Mouse (Mus musculus) midbrain, embryonic 12.5 days (tissue): ENCODE data around the gene Cyp2d12. TPM values are rescaled to one million over a fixed set of nuclear protein-coding genes. Genes with fewer than 3 reads are reported as not detected.
"Not testable (repeated sequence)": the region's sequence is repeated elsewhere in the genome, so short reads cannot be mapped to it uniquely, and the experiment has no call there.

Source experiments
- ATAC-seq: fragments of 200-750 bp; cut with Nextera tagmentation; 2 replicates; pipeline ENCODE4 v1.8.0; 2017; ENCODE audit warnings: low read depth, moderate TSS enrichment, moderate library complexity; ENCODE audit not compliant: low FRiP score
- H3K27ac ChIP-seq: fragments of 300-500 bp; sonication (generic); replicated peaks from 2 replicates; pipeline ENCODE4 v1.5.1; 2016; ENCODE audit warnings: mild to moderate bottlenecking
- H3K27me3 ChIP-seq: fragments of 300-500 bp; sonication (generic); 2 replicates; pipeline ENCODE4 v1.6.1; 2016; ENCODE audit warnings: mild to moderate bottlenecking
- H3K36me3 ChIP-seq: fragments of 300-500 bp; sonication (generic); 2 replicates; pipeline ENCODE4 v1.6.1; 2016
- H3K4me1 ChIP-seq: fragments of 300-500 bp; sonication (generic); 2 replicates; pipeline ENCODE4 v1.6.1; 2016
- H3K4me2 ChIP-seq: fragments of 300-500 bp; sonication (generic); replicated peaks from 2 replicates; pipeline ENCODE4 v1.6.1; 2016; ENCODE audit warnings: mild to moderate bottlenecking, moderate library complexity
- H3K4me3 ChIP-seq: fragments of 300-500 bp; sonication (generic); 2 replicates; pipeline ENCODE4 v1.5.1; 2016; ENCODE audit warnings: mild to moderate bottlenecking
- H3K9ac ChIP-seq: fragments of 300-500 bp; sonication (generic); replicated peaks from 2 replicates; pipeline ENCODE4 v1.6.1; 2016; ENCODE audit warnings: mild to moderate bottlenecking, moderate library complexity
- H3K9me3 ChIP-seq: fragments of 300-500 bp; sonication (generic); 2 replicates; pipeline ENCODE4 v1.6.1; 2016; ENCODE audit warnings: mild to moderate bottlenecking
- WGBS: fragments of 180-500 bp; shearing (Covaris S2); methylation state at CpG from one replicate; pipeline ENCODE4 v1.1.7; 2016; 5-methylcytosine and 5-hydroxymethylcytosine counted together
- polyA plus RNA-seq: library from polyadenylated mRNA; unstranded; fragments of >200 nt; fragmentation: Nextera tagmentation; extraction: Ambion mirVana; gene quantifications from 2 replicates; pipeline ENCODE4 v1.2.1, GENCODE M21; 2016

The Cyp2d12 gene
- polyA plus RNA-seq, result not detected in 2 replicates

DNA sequence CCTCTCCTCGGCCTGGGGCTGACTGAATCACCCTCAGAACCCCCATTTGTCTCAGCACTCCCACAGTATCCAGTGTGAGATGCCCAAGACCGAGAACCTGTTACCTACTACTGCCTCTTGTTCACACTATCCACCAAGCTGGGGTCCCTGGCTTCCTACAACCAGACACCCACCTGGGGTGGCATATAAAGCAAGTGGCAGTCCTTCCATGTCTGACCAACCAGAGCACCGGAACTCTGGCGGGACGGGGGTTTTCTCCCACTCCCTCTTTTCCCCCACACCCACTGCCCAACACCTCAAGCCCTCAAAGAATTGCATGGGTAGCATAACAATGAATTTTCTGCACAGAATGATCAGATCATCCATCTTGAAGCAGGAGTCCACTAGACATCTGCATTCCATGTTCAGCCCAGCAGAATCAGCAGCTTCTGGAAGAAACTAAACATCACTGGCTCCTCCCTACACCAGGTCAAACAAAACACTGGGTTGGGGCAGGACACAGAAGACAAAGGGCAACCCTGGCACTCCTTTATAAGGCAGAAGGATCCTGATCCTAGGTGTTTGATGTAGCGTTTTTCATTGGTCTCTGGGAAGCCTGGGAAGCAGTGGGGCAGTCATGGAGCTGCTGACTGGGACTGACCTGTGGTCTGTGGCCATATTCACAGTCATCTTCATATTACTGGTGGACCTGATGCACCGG, at the start of gene Cyp2d12:
TSS of gene Cyp2d12 (plus strand) at position 542 of the 700 bp plus-strand sequence.
- H3K9ac ChIP-seq, result no peak within 1 kb of the TSS
- WGBS, result 79% methylated on average over 7 of the region's 7 CpGs
- H3K4me1 ChIP-seq, result no peaks in the 10 kb centered on the region
- H3K27me3 ChIP-seq, result no peaks in the 10 kb centered on the region
- no peaks in the 10 kb centered on the region for H3K36me3 ChIP-seq
- no peak within 1 kb of the TSS for H3K27ac ChIP-seq
- peaks cover 12% of the 10 kb centered on the region for H3K9me3 ChIP-seq
- no peak within 1 kb of the TSS for H3K4me2 ChIP-seq
- no peak for ATAC-seq
- no peak within 1 kb of the TSS for H3K4me3 ChIP-seq

DNA sequence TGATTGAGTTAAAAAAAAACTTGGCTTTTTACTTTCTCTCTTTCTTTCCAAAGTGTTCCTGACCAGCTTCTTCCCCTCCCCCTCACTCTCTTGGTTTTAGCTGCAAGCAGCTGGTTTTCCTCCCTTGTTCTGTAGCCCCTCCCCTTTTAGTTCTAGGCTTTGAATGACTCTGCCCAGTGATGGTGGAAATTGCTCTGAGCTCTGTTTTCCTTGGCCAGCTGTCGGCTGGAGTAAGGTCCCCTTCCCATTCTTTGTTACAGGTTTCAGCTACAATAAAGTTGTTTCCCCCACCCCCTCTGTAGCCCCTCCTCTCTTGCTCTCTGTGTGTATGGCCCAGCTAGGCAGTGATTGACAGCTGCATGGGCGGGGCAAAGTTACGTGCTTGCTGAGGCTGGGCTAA, 47.9 kb upstream of the Cyp2d12 start:
- H3K27ac ChIP-seq, result no peak overlapping the region
- 61% methylated on average over 3 of the region's 3 CpGs for WGBS
- H3K36me3 ChIP-seq, result no peaks in the 10 kb centered on the region
- no peak overlapping the region for H3K4me3 ChIP-seq
- no peak overlapping the region for H3K4me2 ChIP-seq
- H3K4me1 ChIP-seq, result no peaks in the 10 kb centered on the region
- 0 out of 2 replicates have a peak, but pooled peaks cover 5% of the 10 kb centered on the region for H3K9me3 ChIP-seq
- ATAC-seq, result no peak
- no peak overlapping the region for H3K9ac ChIP-seq
- H3K27me3 ChIP-seq, result no peaks in the 10 kb centered on the region

DNA sequence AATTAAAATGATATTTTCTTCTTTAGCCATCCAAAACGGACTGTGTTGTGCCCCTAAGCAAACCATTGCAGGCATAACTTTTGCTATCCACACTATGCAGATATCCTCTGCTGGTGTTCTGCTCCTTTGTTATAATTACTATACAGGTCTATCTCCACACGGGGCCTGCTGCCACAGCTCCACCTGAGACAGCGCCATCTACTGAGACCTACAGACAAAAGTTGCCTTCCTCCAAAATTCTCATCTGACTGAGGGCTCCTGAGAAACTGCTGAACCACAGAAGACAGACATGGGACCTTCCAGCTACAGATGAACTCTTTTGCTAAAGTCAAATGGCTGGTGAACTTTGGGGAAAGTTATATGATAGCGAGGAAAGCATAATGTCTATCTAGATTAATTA, 47.1 kb upstream of the Cyp2d12 start:
- not testable (repeated sequence) for H3K9me3 ChIP-seq

DNA sequence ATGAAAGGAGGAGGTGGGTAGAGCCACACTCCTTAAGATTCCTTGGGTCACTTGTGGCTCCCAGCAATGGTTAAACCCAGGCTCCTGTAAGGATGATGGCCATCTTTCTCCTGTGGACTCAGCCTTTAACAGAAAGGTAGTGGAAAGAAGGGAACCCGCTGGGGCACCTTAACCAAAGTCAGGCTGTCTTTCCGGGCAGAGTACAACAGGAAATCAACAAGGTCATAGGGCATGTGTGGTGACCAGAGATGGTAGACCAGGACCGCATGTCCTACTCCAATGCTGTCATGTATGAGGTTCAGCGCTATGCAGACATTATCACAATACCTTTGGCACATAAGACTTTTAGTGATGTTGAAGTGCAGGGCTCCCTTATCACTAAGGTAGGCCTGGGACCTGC, 45.4 kb upstream of the Cyp2d12 start:
- not testable (repeated sequence) for ATAC-seq, H3K27me3 ChIP-seq, H3K9ac ChIP-seq, H3K27ac ChIP-seq, H3K9me3 ChIP-seq, H3K4me2 ChIP-seq, H3K4me3 ChIP-seq, H3K4me1 ChIP-seq, H3K36me3 ChIP-seq
- WGBS, result 90% methylated on average over 4 of the region's 4 CpGs

More for the DNA sequence above, 47.1 kb upstream of the Cyp2d12 start:
- not testable (repeated sequence) for H3K36me3 ChIP-seq, H3K27ac ChIP-seq, H3K27me3 ChIP-seq, H3K9ac ChIP-seq, H3K4me2 ChIP-seq, H3K4me1 ChIP-seq, ATAC-seq, H3K4me3 ChIP-seq
- 54% methylated on average over 4 of the region's 4 CpGs for WGBS

DNA sequence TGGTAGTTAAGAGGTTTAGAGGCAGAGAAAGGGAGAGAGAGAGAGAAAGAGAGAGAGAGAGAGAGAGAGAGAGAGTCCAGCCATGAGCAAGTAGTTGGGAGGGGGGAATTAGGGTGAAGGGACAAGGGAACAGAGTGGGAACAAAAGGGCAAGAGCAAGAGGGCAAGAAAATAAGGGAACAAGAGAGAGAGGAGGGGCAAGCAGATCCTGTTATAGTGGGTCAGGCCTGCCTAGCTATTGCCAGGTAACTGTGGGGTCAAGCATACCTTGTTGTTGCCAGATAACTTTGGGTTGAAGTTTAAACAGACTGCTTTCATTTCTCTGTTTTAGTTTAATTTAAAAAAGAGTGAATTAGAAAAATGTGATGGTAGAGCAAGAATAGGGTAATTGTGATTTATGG, 44.4 kb upstream of the Cyp2d12 start:
- H3K4me2 ChIP-seq, H3K9ac ChIP-seq, H3K36me3 ChIP-seq, H3K4me1 ChIP-seq, H3K27ac ChIP-seq, ATAC-seq, H3K4me3 ChIP-seq, H3K27me3 ChIP-seq, H3K9me3 ChIP-seq: not testable (repeated sequence)

DNA sequence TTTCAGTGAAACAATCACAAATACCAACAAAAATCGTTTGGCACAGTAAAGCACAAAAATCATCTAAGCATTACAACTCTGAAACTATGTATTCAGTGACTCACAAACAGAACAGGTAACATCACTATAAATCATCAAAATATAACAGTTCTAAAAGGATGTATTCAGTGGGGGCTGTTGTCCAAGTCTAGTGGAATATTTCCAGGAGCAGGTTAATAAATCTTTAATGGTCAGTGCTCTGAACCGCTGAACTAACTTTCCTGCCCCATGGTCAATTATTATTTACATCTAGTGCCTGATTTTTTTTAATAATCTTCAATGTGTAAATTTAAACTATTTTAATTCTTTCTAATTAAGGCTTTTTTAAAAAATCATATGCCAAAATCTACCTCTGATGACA, 42.8 kb upstream of the Cyp2d12 start:
- H3K4me3 ChIP-seq, H3K27ac ChIP-seq, H3K9me3 ChIP-seq, H3K9ac ChIP-seq, H3K36me3 ChIP-seq, H3K4me2 ChIP-seq, H3K4me1 ChIP-seq, ATAC-seq, H3K27me3 ChIP-seq: not testable (repeated sequence)
- 75% methylated on average over 2 of the region's 2 CpGs for WGBS

DNA sequence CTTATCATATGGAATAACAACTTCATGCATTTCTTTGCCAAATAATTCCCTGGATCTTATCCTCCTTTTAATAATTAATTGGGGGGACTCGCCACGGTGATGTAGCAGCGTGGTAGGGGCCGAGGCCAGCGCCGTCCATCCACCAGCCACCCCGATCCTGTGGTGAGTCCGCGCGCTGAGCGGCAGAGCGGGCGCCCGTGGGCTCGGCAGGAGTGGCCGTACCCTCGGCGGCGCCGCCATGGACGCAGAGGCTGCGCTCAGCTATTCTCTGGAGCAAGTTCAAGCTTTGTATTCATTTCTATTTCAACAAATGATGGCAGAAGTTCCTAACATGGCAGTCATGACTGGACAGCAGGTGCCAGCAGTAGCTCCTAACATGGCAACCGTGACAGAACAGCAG, 38.7 kb upstream of the Cyp2d12 start:
- 86% methylated on average over 23 of the region's 23 CpGs for WGBS

DNA sequence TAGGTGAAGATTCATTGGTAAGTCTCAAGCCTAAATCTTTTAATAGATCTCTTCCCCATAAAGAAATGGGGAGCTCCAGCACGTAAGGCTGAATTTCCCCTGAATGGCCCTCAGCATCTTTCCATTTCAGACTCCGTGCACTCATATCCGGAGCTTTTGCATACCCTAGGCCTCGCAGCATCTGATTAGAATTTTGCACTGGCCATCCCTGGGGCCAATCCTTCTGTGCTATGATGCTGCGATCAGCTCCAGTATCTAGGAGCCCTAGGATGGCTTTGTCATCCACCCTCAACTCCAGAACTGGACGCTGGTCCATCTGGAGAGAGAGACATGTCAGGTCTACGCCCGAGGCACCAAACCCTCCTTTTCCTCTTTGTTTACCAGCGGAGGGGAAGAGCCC, 27.5 kb upstream of the Cyp2d12 start:
- not testable (repeated sequence) for ATAC-seq, H3K36me3 ChIP-seq, H3K27ac ChIP-seq, H3K9me3 ChIP-seq, H3K4me3 ChIP-seq, H3K4me2 ChIP-seq, H3K27me3 ChIP-seq, H3K9ac ChIP-seq, H3K4me1 ChIP-seq
- WGBS, result 88% methylated on average over 8 of the region's 9 CpGs

More for the DNA sequence above, 38.7 kb upstream of the Cyp2d12 start:
- ATAC-seq, H3K9me3 ChIP-seq, H3K27ac ChIP-seq, H3K36me3 ChIP-seq, H3K4me3 ChIP-seq, H3K27me3 ChIP-seq, H3K9ac ChIP-seq, H3K4me1 ChIP-seq, H3K4me2 ChIP-seq: not testable (repeated sequence)

DNA sequence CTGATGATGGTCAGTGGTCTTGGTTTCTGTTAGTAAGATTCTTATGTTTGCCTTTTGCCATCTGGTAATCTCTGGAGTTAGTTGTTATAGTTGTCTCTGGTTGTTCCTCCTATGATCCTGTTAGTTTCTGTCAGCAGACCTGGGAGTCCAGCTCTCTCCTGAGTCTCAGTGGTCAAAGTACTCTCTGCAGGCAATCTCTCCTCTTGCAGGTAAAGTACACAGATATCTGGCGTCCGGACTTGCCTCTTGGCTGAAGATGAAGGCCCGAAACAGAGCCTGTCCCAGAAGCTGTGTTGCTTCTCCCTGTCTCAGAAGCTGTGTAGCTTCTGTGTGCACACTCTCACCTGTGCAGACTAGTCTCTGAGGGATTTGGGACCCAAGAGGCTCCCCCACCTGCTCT, 22.2 kb upstream of the Cyp2d12 start:
- H3K36me3 ChIP-seq, H3K4me3 ChIP-seq, H3K9ac ChIP-seq, H3K4me1 ChIP-seq, ATAC-seq, H3K9me3 ChIP-seq, H3K27ac ChIP-seq, H3K4me2 ChIP-seq, H3K27me3 ChIP-seq: not testable (repeated sequence)
- WGBS, result 88% methylated on average over 3 of the region's 3 CpGs

DNA sequence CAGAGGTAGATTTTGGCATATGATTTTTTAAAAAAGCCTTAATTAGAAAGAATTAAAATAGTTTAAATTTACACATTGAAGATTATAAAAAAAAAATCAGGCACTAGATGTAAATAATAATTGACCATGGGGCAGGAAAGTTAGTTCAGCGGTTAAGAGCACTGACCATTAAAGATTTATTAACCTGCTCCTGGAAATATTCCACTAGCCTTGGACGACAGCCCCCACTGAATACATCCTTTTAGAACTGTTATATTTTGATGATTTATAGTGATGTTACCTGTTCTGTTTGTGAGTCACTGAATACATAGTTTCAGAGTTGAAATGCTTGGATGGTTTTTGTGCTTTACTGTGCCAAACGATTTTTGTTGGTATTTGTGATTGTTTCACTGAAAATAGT, 11.9 kb upstream of the Cyp2d12 start:
- H3K4me3 ChIP-seq, H3K27ac ChIP-seq, ATAC-seq, H3K9me3 ChIP-seq, H3K36me3 ChIP-seq, H3K4me2 ChIP-seq, H3K27me3 ChIP-seq, H3K9ac ChIP-seq, H3K4me1 ChIP-seq: not testable (repeated sequence)
- 79% methylated on average over 3 of the region's 3 CpGs for WGBS

DNA sequence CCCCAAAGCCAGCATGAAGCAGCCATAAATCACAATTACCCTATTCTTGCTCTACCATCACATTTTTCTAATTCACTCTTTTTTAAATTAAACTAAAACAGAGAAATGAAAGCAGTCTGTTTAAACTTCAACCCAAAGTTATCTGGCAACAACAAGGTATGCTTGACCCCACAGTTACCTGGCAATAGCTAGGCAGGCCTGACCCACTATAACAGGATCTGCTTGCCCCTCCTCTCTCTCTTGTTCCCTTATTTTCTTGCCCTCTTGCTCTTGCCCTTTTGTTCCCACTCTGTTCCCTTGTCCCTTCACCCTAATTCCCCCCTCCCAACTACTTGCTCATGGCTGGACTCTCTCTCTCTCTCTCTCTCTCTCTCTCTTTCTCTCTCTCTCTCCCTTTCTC, 10.3 kb upstream of the Cyp2d12 start:
- H3K36me3 ChIP-seq, H3K9me3 ChIP-seq, H3K4me2 ChIP-seq, H3K4me3 ChIP-seq, H3K4me1 ChIP-seq, H3K9ac ChIP-seq, H3K27ac ChIP-seq, H3K27me3 ChIP-seq, ATAC-seq: not testable (repeated sequence)

DNA sequence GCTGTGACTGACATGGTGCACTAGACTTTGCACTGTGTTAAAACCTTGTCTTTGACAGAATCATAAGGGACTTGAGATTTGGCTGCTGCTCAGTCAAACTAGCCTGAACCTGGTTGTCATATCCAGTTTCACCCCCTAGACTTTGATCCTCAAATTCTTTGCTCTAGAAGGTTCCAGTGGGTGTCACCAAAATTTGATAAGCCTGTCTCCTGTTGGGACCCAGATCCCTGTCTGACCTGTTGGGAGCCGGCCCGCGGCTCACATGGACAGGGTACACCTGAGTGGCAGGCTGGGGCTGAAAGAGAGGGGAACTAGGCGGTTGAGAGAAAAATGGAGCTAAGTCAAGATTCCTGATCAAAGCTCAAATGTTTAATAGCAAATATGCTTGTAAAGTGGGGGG, 7.1 kb upstream of the Cyp2d12 start:
- H3K9me3 ChIP-seq, ATAC-seq, H3K4me3 ChIP-seq, H3K9ac ChIP-seq, H3K4me1 ChIP-seq, H3K36me3 ChIP-seq, H3K27me3 ChIP-seq, H3K27ac ChIP-seq, H3K4me2 ChIP-seq: not testable (repeated sequence)
- WGBS, result 94% methylated on average over 4 of the region's 4 CpGs

DNA sequence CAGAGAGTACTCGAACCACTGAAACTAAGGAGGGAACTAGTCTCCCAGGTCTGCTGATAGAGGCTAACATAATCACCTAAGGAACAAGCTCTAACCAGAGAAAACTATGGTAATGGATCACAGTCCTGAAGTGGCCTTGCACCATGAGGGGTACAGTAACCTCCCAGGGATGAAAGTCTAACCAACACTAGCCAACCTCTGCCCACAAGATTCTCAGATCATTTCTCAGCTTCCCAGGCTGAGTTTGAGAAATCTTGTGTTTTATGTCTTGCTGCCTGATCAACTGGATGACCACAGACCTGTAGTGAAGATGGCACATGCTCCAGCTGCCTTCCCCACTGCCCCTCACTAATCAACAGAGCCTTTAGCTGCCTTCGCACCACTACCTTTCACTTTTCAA, 1.7 kb upstream of the Cyp2d12 start:
- not testable (repeated sequence) for ATAC-seq, H3K4me3 ChIP-seq, H3K4me1 ChIP-seq, H3K27ac ChIP-seq, H3K4me2 ChIP-seq, H3K9ac ChIP-seq, H3K27me3 ChIP-seq, H3K36me3 ChIP-seq
- peaks cover 12% of the 10 kb centered on the region for H3K9me3 ChIP-seq
- WGBS, result 91% methylated on average over 2 of the region's 2 CpGs
